Mouse (Mus musculus): ENCODE data around the gene Wdr11.

DNA sequence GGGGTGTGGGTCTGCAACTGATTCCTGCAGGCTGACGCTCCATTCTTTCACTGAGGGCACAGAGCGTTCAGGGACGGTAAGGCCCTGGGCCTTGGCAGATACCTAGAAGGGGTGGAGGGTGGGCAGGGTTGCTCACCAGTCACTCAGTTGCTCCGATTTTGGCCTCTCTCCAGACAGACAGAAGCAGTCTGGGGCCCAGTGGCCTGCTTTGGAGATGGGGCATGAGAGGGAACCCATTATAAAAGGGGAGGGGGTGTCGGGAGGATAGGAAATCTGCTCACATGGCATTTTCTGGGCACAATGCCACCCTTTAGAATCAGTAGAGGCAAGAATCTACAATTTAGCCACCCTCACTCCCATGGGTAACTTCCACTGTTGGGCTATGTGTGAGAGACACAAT, 59.1 kb downstream of the Wdr11 start:
- no peak for TF ChIP-seq MAFK (IDR thresholded peaks at IDR 0.05; ENCODE audit: borderline replicate concordance, low read depth, low read length)
- TF ChIP-seq MYB (IDR thresholded peaks at IDR 0.05; ENCODE audit: low read depth, low read length): no peak
- no peak for TF ChIP-seq USF1 (IDR thresholded peaks at IDR 0.05; ENCODE audit: low read depth, low read length)
- no peak for TF ChIP-seq GATA1 (IDR thresholded peaks at IDR 0.05; ENCODE audit: low read depth, low read length)
- TF ChIP-seq NELFE (IDR thresholded peaks at IDR 0.05; ENCODE audit: low read depth, low read length): no peak
- no peak for TF ChIP-seq E2F4 (IDR thresholded peaks at IDR 0.05; ENCODE audit: borderline replicate concordance, low read depth, low read length)
- TF ChIP-seq ZNF384 (IDR thresholded peaks at IDR 0.05; ENCODE audit: low read depth, low read length): no peak
- no peak for TF ChIP-seq JUND (IDR thresholded peaks at IDR 0.05; ENCODE audit: low read depth, low read length)
- TF ChIP-seq CHD1 (IDR thresholded peaks at IDR 0.05; ENCODE audit: low read depth, low read length): no peak
- no peak for TF ChIP-seq GABPA (IDR thresholded peaks at IDR 0.05; ENCODE audit: low read depth, low read length)
